Comparison of ENCODE assay signal across 8 mouse cellular contexts in the genomic region with DNA sequence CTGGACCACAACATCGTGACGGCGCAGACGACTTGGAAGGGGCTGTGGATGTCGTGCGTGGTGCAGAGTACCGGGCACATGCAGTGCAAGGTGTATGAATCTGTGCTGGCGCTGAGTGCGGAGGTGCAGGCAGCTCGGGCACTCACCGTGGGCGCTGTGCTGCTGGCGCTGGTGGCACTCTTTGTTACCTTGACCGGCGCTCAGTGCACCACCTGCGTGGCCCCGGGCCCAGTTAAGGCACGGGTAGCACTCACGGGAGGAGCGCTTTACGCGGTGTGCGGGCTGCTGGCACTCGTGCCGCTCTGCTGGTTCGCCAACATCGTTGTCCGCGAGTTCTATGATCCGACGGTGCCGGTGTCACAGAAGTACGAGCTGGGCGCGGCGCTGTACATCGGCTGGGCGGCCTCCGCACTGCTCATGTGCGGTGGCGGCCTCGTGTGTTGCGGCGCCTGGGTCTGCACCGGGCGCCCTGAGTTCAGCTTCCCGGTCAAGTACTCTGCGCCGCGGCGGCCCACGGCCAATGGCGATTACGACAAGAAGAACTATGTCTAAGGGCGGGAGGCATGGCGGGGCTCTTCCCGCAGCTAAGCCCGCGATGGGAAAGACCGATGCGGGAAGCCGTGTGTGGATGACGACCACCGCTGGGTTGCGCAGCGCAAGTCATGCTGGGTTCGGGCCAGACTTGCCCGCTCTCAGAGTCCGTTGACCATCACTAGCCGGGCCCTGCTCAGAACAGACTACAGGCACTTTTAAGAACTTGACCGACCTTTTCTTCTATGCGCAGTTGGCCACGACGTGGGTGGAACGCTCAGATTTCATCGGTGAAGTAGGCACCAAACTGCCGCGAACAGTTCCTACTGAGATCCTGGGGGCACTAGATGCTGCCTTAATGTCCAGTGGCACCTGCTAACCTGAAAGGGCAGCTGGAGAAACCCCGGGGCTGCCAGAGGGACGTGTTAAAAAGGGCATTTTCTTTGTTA. TPM values are rescaled to one million over a fixed set of nuclear protein-coding genes. Genes with fewer than 3 reads are reported as not detected.
A peak's percentile ranks its signal among the peaks of the same experiment; 100 is the strongest.
DNase-seq lines count a peak whose midpoint lies in the region; ATAC-seq and TF ChIP-seq lines count a peak whose summit lies in the region.

No protein-coding gene starts in this region.

- H3K36me3 ChIP-seq in liver, embryonic 13.5 days: peaks cover 25% of the 10 kb centered on the region

- peak overlapping the region; percentile 85 for H3K27ac ChIP-seq in gastrocnemius, adult 2 months
- peak overlapping the region; percentile 90 for H3K27ac ChIP-seq in brown adipose tissue, adult 24 weeks (replicated peaks; ENCODE audit: low read depth, low read length)
- H3K27ac ChIP-seq in liver, embryonic 13.5 days: no peak overlapping the region
- peak overlapping the region; percentile 16; the same call in 1 of the 2 replicates for H3K27ac ChIP-seq in olfactory bulb, adult 2 months (ENCODE audit: insufficient read depth, low read depth, low read length)

- intact Hi-C loops in gastrocnemius, adult 2 months (cut with DNase I): no loop called here
- intact Hi-C loops in gastrocnemius, postnatal 36 days (cut with DNase I): loop anchor here (5.0 kb wide), 1 partner anchor 75 kb away; no protein-coding TSS in a partner anchor
- intact Hi-C loops in heart, postnatal 14 days (cut with DNase I): loop anchor here (2.0 kb wide), 1 partner anchor 45 kb away; no protein-coding TSS in a partner anchor

- H3K9ac ChIP-seq in liver, embryonic 13.5 days: 0 out of 2 replicates have a peak overlapping the region, but pooled peaks have one; percentile 23

- 0 out of 2 replicates have a peak, but pooled peaks have one; percentile 11 for ATAC-seq in liver, embryonic 13.5 days (ENCODE audit: low read depth)

- peak; percentile 60 for DNase-seq in gastrocnemius, adult 2 months
- DNase-seq in gastrocnemius, postnatal 36 days: no peak
- DNase-seq in heart, postnatal 14 days: peak; percentile 27 to 34
- no peak for DNase-seq in liver, embryonic 13.5 days
- DNase-seq in urinary bladder, postnatal 14 days (ENCODE audit: low spot score): no peak
- no peak for DNase-seq in ovary, adult 18-20 months (ENCODE audit: low spot score)

- H3K27me3 ChIP-seq in liver, embryonic 13.5 days: peaks cover 65% of the 10 kb centered on the region

- no peak for TF ChIP-seq POLR2A in olfactory bulb, adult 2 months (IDR thresholded peaks at IDR 0.05; ENCODE audit: insufficient read depth, low read depth, low read length)

- H3K9me3 ChIP-seq in liver, embryonic 13.5 days (replicated peaks): no peaks in the 10 kb centered on the region

- TF ChIP-seq CTCF in gastrocnemius, adult 2 months (IDR thresholded peaks at IDR 0.05): no peak
- no peak for TF ChIP-seq CTCF in olfactory bulb, adult 2 months (IDR thresholded peaks at IDR 0.05; ENCODE audit: insufficient read depth, low read depth, low read length)

- peak overlapping the region; percentile 49 for H3K4me2 ChIP-seq in liver, embryonic 13.5 days

- H3K4me1 ChIP-seq in brown adipose tissue, adult 24 weeks (ENCODE audit: control insufficient read depth, insufficient read depth, insufficient read length, low read length): peaks cover 19% of the 10 kb centered on the region
- H3K4me1 ChIP-seq in liver, embryonic 13.5 days (replicated peaks): no peaks in the 10 kb centered on the region
- H3K4me1 ChIP-seq in olfactory bulb, adult 2 months (ENCODE audit: control insufficient read depth, insufficient read depth, low read length): peaks cover 13% of the 10 kb centered on the region; the same call in 1 of the 2 replicates

- H3K4me3 ChIP-seq in gastrocnemius, adult 2 months: peak overlapping the region; percentile 79
- peak overlapping the region; percentile 76 for H3K4me3 ChIP-seq in brown adipose tissue, adult 24 weeks (ENCODE audit: insufficient read depth, low read depth, low read length)
- H3K4me3 ChIP-seq in liver, embryonic 13.5 days (replicated peaks): peak overlapping the region; percentile 43
- peak overlapping the region; percentile 31 for H3K4me3 ChIP-seq in olfactory bulb, adult 2 months (ENCODE audit: insufficient read depth, low read depth, low read length)

- WGBS in liver, embryonic 13.5 days (ENCODE audit: insufficient replicate concordance): 3% methylated on average over 80 of the region's 80 CpGs
- WGBS in olfactory bulb, adult 2 months: 3% methylated on average over 80 of the region's 80 CpGs

RNA-seq across cellular contexts. Expression of gene Cldn5, which starts 0.7 kb away (rescaled TPM):
- total RNA-seq in gastrocnemius, adult 2 months (2021): 1 to 10 TPM; 5.0 to 9.5 TPM
- total RNA-seq in gastrocnemius, postnatal 36 days (2021): 10 to 100 TPM in 1 of 2 experiments, 1 to 10 TPM in 1; 9.5 to 13.5 TPM
- 36.1 and 37.1 TPM in 2 replicates for polyA plus RNA-seq in brown adipose tissue, adult 24 weeks (2012; ENCODE audit: insufficient read depth, insufficient read length, missing spikeins)
- total RNA-seq in heart, postnatal 14 days (2021): 10 to 100 TPM; 52.8 to 62.4 TPM
- 7.8 and 8.3 TPM in 2 replicates for polyA plus RNA-seq in liver, embryonic 13.5 days (2015; fragmentation: Nextera tagmentation; extraction: Ambion mirVana)
- not detected in 2 replicates for polyA plus RNA-seq in olfactory bulb, adult 2 months (2012; ENCODE audit: insufficient read depth, insufficient read length, low replicate concordance, missing spikeins)

RNA-seq across cellular contexts. Expression of gene Ufd1, which starts 34.2 kb away (rescaled TPM):
- total RNA-seq in gastrocnemius, adult 2 months (2021): 10 to 100 TPM; 43.8 to 50.1 TPM
- total RNA-seq in gastrocnemius, postnatal 36 days (2021): 10 to 100 TPM; 40.3 to 46.4 TPM
- 75.6 and 91.2 TPM in 2 replicates for polyA plus RNA-seq in brown adipose tissue, adult 24 weeks (2012; ENCODE audit: insufficient read depth, insufficient read length, missing spikeins)
- 10 to 100 TPM; 56.5 to 61.4 TPM for total RNA-seq in heart, postnatal 14 days (2021)
- polyA plus RNA-seq in liver, embryonic 13.5 days (2015; fragmentation: Nextera tagmentation; extraction: Ambion mirVana): 47.0 and 53.3 TPM in 2 replicates
- polyA plus RNA-seq in olfactory bulb, adult 2 months (2012; ENCODE audit: insufficient read depth, insufficient read length, low replicate concordance, missing spikeins): 154 TPM in 1 of 2 replicates, not detected in the other

RNA-seq across cellular contexts. Expression of gene Cdc45, which starts 34.4 kb away (rescaled TPM):
- total RNA-seq in gastrocnemius, adult 2 months (2021): 1 to 10 TPM; 2.6 TPM
- total RNA-seq in gastrocnemius, postnatal 36 days (2021): 1 to 10 TPM; 1.6 to 2.1 TPM
- 4.8 and 5.6 TPM in 2 replicates for polyA plus RNA-seq in brown adipose tissue, adult 24 weeks (2012; ENCODE audit: insufficient read depth, insufficient read length, missing spikeins)
- total RNA-seq in heart, postnatal 14 days (2021): 1 to 10 TPM; 4.9 to 5.0 TPM
- polyA plus RNA-seq in liver, embryonic 13.5 days (2015; fragmentation: Nextera tagmentation; extraction: Ambion mirVana): 46.2 and 51.5 TPM in 2 replicates
- not detected in 2 replicates for polyA plus RNA-seq in olfactory bulb, adult 2 months (2012; ENCODE audit: insufficient read depth, insufficient read length, low replicate concordance, missing spikeins)

RNA-seq across cellular contexts. Expression of gene 2510002D24Rik, which starts 59.0 kb away (rescaled TPM):
- total RNA-seq in gastrocnemius, adult 2 months (2021): 10 to 100 TPM; 15.5 to 21.9 TPM
- 10 to 100 TPM; 14.4 to 17.6 TPM for total RNA-seq in gastrocnemius, postnatal 36 days (2021)
- polyA plus RNA-seq in brown adipose tissue, adult 24 weeks (2012; ENCODE audit: insufficient read depth, insufficient read length, missing spikeins): 23.0 and 25.6 TPM in 2 replicates
- 10 to 100 TPM; 18.3 to 19.2 TPM for total RNA-seq in heart, postnatal 14 days (2021)
- polyA plus RNA-seq in liver, embryonic 13.5 days (2015; fragmentation: Nextera tagmentation; extraction: Ambion mirVana): 20.3 and 23.8 TPM in 2 replicates
- not detected in 2 replicates for polyA plus RNA-seq in olfactory bulb, adult 2 months (2012; ENCODE audit: insufficient read depth, insufficient read length, low replicate concordance, missing spikeins)

RNA-seq across cellular contexts. Expression of gene Gm28539, which starts 59.0 kb away (rescaled TPM):
- 1 to 10 TPM in 1 of 2 experiments, under 1 TPM in 1; 0.38 to 1.1 TPM for total RNA-seq in gastrocnemius, adult 2 months (2021)
- total RNA-seq in gastrocnemius, postnatal 36 days (2021): 1 to 10 TPM in 1 of 2 experiments, not detected in 1; 1.7 TPM
- polyA plus RNA-seq in brown adipose tissue, adult 24 weeks (2012; ENCODE audit: insufficient read depth, insufficient read length, missing spikeins): 0.63 TPM in 1 of 2 replicates, not detected in the other
- not detected for total RNA-seq in heart, postnatal 14 days (2021)
- polyA plus RNA-seq in liver, embryonic 13.5 days (2015; fragmentation: Nextera tagmentation; extraction: Ambion mirVana): not detected in 2 replicates
- not detected in 2 replicates for polyA plus RNA-seq in olfactory bulb, adult 2 months (2012; ENCODE audit: insufficient read depth, insufficient read length, low replicate concordance, missing spikeins)

Comparison
In these comparisons a context has a peak if more than half of its experiments do, and no peak if none do; other contexts are left out.
1. DNase-seq: peak in gastrocnemius, adult 2 months (single experiment) and heart, postnatal 14 days (2 of 2); none in gastrocnemius, postnatal 36 days (0 of 2), liver, embryonic 13.5 days (single experiment), urinary bladder, postnatal 14 days (single experiment) and ovary, adult 18-20 months (single experiment).
2. Peak in every context shown above with its lines, with median percentiles within 50 percentile points of each other: H3K4me3 ChIP-seq.